In genomic region chr9:37142107-37142506, GRCm38 (mm10) we compare ENCODE assay signal across 13 mouse cellular contexts. TPM values are rescaled to one million over a fixed set of nuclear protein-coding genes. Genes with fewer than 3 reads are reported as not detected.
A peak's percentile ranks its signal among the peaks of the same experiment; 100 is the strongest.
DNase-seq lines count a peak whose midpoint lies in the region; ATAC-seq and TF ChIP-seq lines count a peak whose summit lies in the region.
"Had no signal": no experiment of that assay in that cellular context is flagged by ENCODE, and none has a peak within 500 bp of the region (broad histone marks: within the 10 kb centered on the region; RNA-seq: fewer than 3 reads in every experiment).

No protein-coding gene starts in this region.

- peaks cover 52% of the 10 kb centered on the region for H3K4me1 ChIP-seq in intestine, embryonic 14.5 days (replicated peaks; ENCODE audit: control insufficient read depth, insufficient read depth, low read length)
- no peaks in the 10 kb centered on the region for H3K4me1 ChIP-seq in intestine, postnatal 0 days (replicated peaks; ENCODE audit: control insufficient read depth, insufficient read depth, low read length)
- peaks cover 82% of the 10 kb centered on the region for H3K4me1 ChIP-seq in embryonic facial prominence, embryonic 10.5 days
- H3K4me1 ChIP-seq in embryonic facial prominence, embryonic 12.5 days: peaks cover 67% of the 10 kb centered on the region
- H3K4me1 ChIP-seq in midbrain, embryonic 12.5 days: peaks cover 62% of the 10 kb centered on the region

- H3K4me2 ChIP-seq in intestine, embryonic 14.5 days (ENCODE audit: low read length): no peak overlapping the region
- no peak overlapping the region for H3K4me2 ChIP-seq in intestine, postnatal 0 days (replicated peaks; ENCODE audit: low read depth)
- H3K4me2 ChIP-seq in embryonic facial prominence, embryonic 12.5 days (replicated peaks): peak overlapping the region; percentile 12; the same call in 1 of the 2 replicates
- H3K4me2 ChIP-seq in midbrain, embryonic 12.5 days (replicated peaks): no peak overlapping the region; the same call in 1 of the 2 replicates
- H3K4me2 ChIP-seq: lung, embryonic 15.5 days had no signal

- no peak overlapping the region for H3K9ac ChIP-seq in intestine, embryonic 14.5 days (ENCODE audit: low read length)
- H3K9ac ChIP-seq in intestine, postnatal 0 days (ENCODE audit: low read depth, low read length): no peak overlapping the region
- H3K9ac ChIP-seq in embryonic facial prominence, embryonic 12.5 days: no peak overlapping the region
- H3K9ac ChIP-seq in midbrain, embryonic 12.5 days (replicated peaks): no peak overlapping the region
- H3K9ac ChIP-seq: lung, embryonic 15.5 days had no signal

- 0 out of 2 replicates have a peak, but pooled peaks cover 3% of the 10 kb centered on the region for H3K27me3 ChIP-seq in intestine, embryonic 14.5 days (replicated peaks; ENCODE audit: control insufficient read depth, insufficient read depth, low read length)
- H3K27me3 ChIP-seq in intestine, postnatal 0 days (replicated peaks; ENCODE audit: control insufficient read depth, insufficient read depth, low read length): peaks cover 22% of the 10 kb centered on the region; the same call in 1 of the 2 replicates
- H3K27me3 ChIP-seq in embryonic facial prominence, embryonic 10.5 days (replicated peaks; ENCODE audit: low read depth, poor library complexity, severe bottlenecking): no peaks in the 10 kb centered on the region
- H3K27me3 ChIP-seq in embryonic facial prominence, embryonic 12.5 days: no peaks in the 10 kb centered on the region
- H3K27me3 ChIP-seq in midbrain, embryonic 12.5 days: no peaks in the 10 kb centered on the region

- H3K4me3 ChIP-seq in intestine, embryonic 14.5 days (ENCODE audit: low read depth, low read length): no peak overlapping the region
- H3K4me3 ChIP-seq in intestine, postnatal 0 days (ENCODE audit: low read depth, low read length): no peak overlapping the region
- H3K4me3 ChIP-seq in embryonic facial prominence, embryonic 10.5 days: peak overlapping the region; percentile 23; the same call in 1 of the 2 replicates
- no peak overlapping the region for H3K4me3 ChIP-seq in embryonic facial prominence, embryonic 12.5 days
- no peak overlapping the region for H3K4me3 ChIP-seq in midbrain, embryonic 12.5 days
- H3K4me3 ChIP-seq: lung, embryonic 15.5 days had no signal

- DNase-seq in intestine, embryonic 14.5 days (ENCODE audit: low spot score): peak; percentile 52
- DNase-seq in embryonic facial prominence, embryonic 10.5 days (ENCODE audit: low spot score): peak; percentile 26
- DNase-seq in B cell, adult 2 months: no peak
- DNase-seq in ovary, postnatal 36 days (ENCODE audit: low spot score): no peak
- DNase-seq in adrenal gland, adult 18-20 months (ENCODE audit: low spot score in 2 of 2): no peak
- DNase-seq: adrenal gland, postnatal 25 days; thymus, adult 18-20 months had no signal

- no peak for TF ChIP-seq CTCF in intestine, postnatal 0 days (IDR thresholded peaks at IDR 0.05; ENCODE audit: low read depth)

- WGBS in intestine, embryonic 14.5 days: 36% methylated on average over 4 of the region's 4 CpGs
- WGBS in intestine, postnatal 0 days: 79% methylated on average over 4 of the region's 4 CpGs
- 17% methylated on average over 4 of the region's 4 CpGs for WGBS in embryonic facial prominence, embryonic 10.5 days
- 19% methylated on average over 4 of the region's 4 CpGs for WGBS in embryonic facial prominence, embryonic 12.5 days
- WGBS in midbrain, embryonic 12.5 days: 20% methylated on average over 4 of the region's 4 CpGs

- H3K36me3 ChIP-seq in intestine, embryonic 14.5 days (ENCODE audit: control insufficient read depth, insufficient read depth, low read length): no peaks in the 10 kb centered on the region
- no peaks in the 10 kb centered on the region for H3K36me3 ChIP-seq in intestine, postnatal 0 days (ENCODE audit: control insufficient read depth, insufficient read depth)
- H3K36me3 ChIP-seq in embryonic facial prominence, embryonic 10.5 days (replicated peaks): no peaks in the 10 kb centered on the region
- no peaks in the 10 kb centered on the region for H3K36me3 ChIP-seq in embryonic facial prominence, embryonic 12.5 days
- no peaks in the 10 kb centered on the region for H3K36me3 ChIP-seq in midbrain, embryonic 12.5 days
- H3K36me3 ChIP-seq: lung, embryonic 15.5 days had no signal

- no peak for ATAC-seq in intestine, embryonic 14.5 days (replicated peaks; ENCODE audit: low FRiP score, low TSS enrichment, low read depth)
- no peak for ATAC-seq in intestine, postnatal 0 days
- no peak for ATAC-seq in embryonic facial prominence, embryonic 12.5 days (ENCODE audit: insufficient number of reproducible peaks, insufficient read depth, low FRiP score, low TSS enrichment)
- no peak for ATAC-seq in midbrain, embryonic 12.5 days (ENCODE audit: low FRiP score, low read depth)
- ATAC-seq: inflammation-experienced regulatory T-cells, adult 6 months had no signal

- no peaks in the 10 kb centered on the region for H3K9me3 ChIP-seq in intestine, embryonic 14.5 days (ENCODE audit: control insufficient read depth, low read length)
- no peaks in the 10 kb centered on the region for H3K9me3 ChIP-seq in intestine, postnatal 0 days (ENCODE audit: control insufficient read depth)
- H3K9me3 ChIP-seq in embryonic facial prominence, embryonic 10.5 days: no peaks in the 10 kb centered on the region
- no peaks in the 10 kb centered on the region for H3K9me3 ChIP-seq in embryonic facial prominence, embryonic 12.5 days
- no peaks in the 10 kb centered on the region for H3K9me3 ChIP-seq in midbrain, embryonic 12.5 days
- H3K9me3 ChIP-seq: lung, embryonic 15.5 days had no signal

- no peak overlapping the region for H3K27ac ChIP-seq in intestine, embryonic 14.5 days (ENCODE audit: low read depth)
- H3K27ac ChIP-seq in intestine, postnatal 0 days (ENCODE audit: low read depth, low read length): no peak overlapping the region
- H3K27ac ChIP-seq in embryonic facial prominence, embryonic 10.5 days (replicated peaks): peak overlapping the region; percentile 86
- peak overlapping the region; percentile 82 for H3K27ac ChIP-seq in embryonic facial prominence, embryonic 12.5 days
- peak overlapping the region; percentile 50; the same call in 1 of the 2 replicates for H3K27ac ChIP-seq in midbrain, embryonic 12.5 days (replicated peaks)
- H3K27ac ChIP-seq: lung, embryonic 15.5 days had no signal

RNA-seq across cellular contexts. Expression of gene Pknox2, which starts 5.1 kb away (rescaled TPM):
- polyA plus RNA-seq in intestine, embryonic 14.5 days (2014; fragmentation: Nextera tagmentation; extraction: Ambion mirVana): 8.8 and 9.6 TPM in 2 replicates
- 2.4 and 2.8 TPM in 2 replicates for polyA plus RNA-seq in intestine, postnatal 0 days (2015; fragmentation: Nextera tagmentation; extraction: Ambion mirVana)
- 32.7 and 33.0 TPM in 2 replicates for polyA plus RNA-seq in embryonic facial prominence, embryonic 10.5 days (2016; fragmentation: Nextera tagmentation; extraction: Ambion mirVana)
- 18.8 and 20.8 TPM in 2 replicates for polyA plus RNA-seq in embryonic facial prominence, embryonic 12.5 days (2016; fragmentation: Nextera tagmentation; extraction: Ambion mirVana)
- polyA plus RNA-seq in midbrain, embryonic 12.5 days (2016; fragmentation: Nextera tagmentation; extraction: Ambion mirVana): 32.3 and 33.7 TPM in 2 replicates
- 1 to 10 TPM; 2.0 to 3.5 TPM for total RNA-seq in adrenal gland, adult 18-20 months (2021)
- total RNA-seq: granulocyte monocyte progenitor cell, adult 5-6 weeks had no signal
- polyA plus RNA-seq: inflammation-experienced regulatory T-cells, adult 6 months had no signal

Comparison
In these comparisons a context has a peak if more than half of its experiments do, and no peak if none do; other contexts are left out.
1. DNase-seq: peak in intestine, embryonic 14.5 days (single experiment) and embryonic facial prominence, embryonic 10.5 days (single experiment); none in B cell, adult 2 months (0 of 2), ovary, postnatal 36 days (single experiment) and adrenal gland, adult 18-20 months (0 of 2).
2. H3K27ac ChIP-seq: peak in embryonic facial prominence, embryonic 10.5 days (single experiment), embryonic facial prominence, embryonic 12.5 days (single experiment) and midbrain, embryonic 12.5 days (single experiment); none in intestine, embryonic 14.5 days (single experiment) and intestine, postnatal 0 days (single experiment).